Mouse (Mus musculus) forebrain, embryonic 16.5 days (tissue): ENCODE data around the gene Cib1. TPM values are rescaled to one million over a fixed set of nuclear protein-coding genes. Genes with fewer than 3 reads are reported as not detected.

Source experiments
- ATAC-seq: fragments of 200-750 bp; cut with Nextera tagmentation; 2 replicates; pipeline ENCODE4 v1.8.0; 2017; ENCODE audit warnings: mild to moderate bottlenecking, moderate library complexity
- H3K27ac ChIP-seq: fragments of 300-500 bp; sonication (generic); 2 replicates; pipeline ENCODE4 v1.5.1; 2014; ENCODE audit warnings: low read length, control low read depth
- H3K27me3 ChIP-seq: fragments of 300-500 bp; sonication (generic); replicated peaks from 2 replicates; pipeline ENCODE4 v1.6.1; 2014; ENCODE audit warnings: low read length; ENCODE audit not compliant: control insufficient read depth, insufficient read depth
- H3K36me3 ChIP-seq: fragments of 300-500 bp; sonication (generic); 2 replicates; pipeline ENCODE4 v1.6.1; 2014; ENCODE audit not compliant: control insufficient read depth, insufficient read depth
- H3K4me1 ChIP-seq: fragments of 300-500 bp; sonication (generic); replicated peaks from 2 replicates; pipeline ENCODE4 v1.6.1; 2014; ENCODE audit warnings: low read length; ENCODE audit not compliant: control insufficient read depth, insufficient read depth
- H3K4me2 ChIP-seq: fragments of 300-500 bp; sonication (generic); 2 replicates; pipeline ENCODE4 v1.6.1; 2014; ENCODE audit warnings: mild to moderate bottlenecking, low read length, control low read depth
- H3K4me3 ChIP-seq: fragments of 300-500 bp; sonication (generic); replicated peaks from 2 replicates; pipeline ENCODE4 v1.5.1; 2014; ENCODE audit warnings: mild to moderate bottlenecking, low read length, control low read depth
- H3K9ac ChIP-seq: fragments of 300-500 bp; sonication (generic); replicated peaks from 2 replicates; pipeline ENCODE4 v1.6.1; 2014; ENCODE audit warnings: low read depth, low read length, control low read depth
- H3K9me3 ChIP-seq: fragments of 300-500 bp; sonication (generic); 2 replicates; pipeline ENCODE4 v1.6.1; 2016; ENCODE audit warnings: low read length; ENCODE audit not compliant: control insufficient read depth
- WGBS: fragments of 180-500 bp; shearing (Covaris S2); extraction: QIAGEN DNeasy Blood & Tissue Kit; methylation state at CpG from one replicate; pipeline ENCODE4 v1.1.7; 2014; 5-methylcytosine and 5-hydroxymethylcytosine counted together
- polyA plus RNA-seq: library from polyadenylated mRNA; unstranded; fragments of >200 nt; fragmentation: Nextera tagmentation; extraction: Ambion mirVana; gene quantifications from 2 replicates; pipeline ENCODE4 v1.2.1, GENCODE M21; 2015

Cib1 gene
- polyA plus RNA-seq, 1 experiment from 2014 or later, result 26.5 TPM

DNA sequence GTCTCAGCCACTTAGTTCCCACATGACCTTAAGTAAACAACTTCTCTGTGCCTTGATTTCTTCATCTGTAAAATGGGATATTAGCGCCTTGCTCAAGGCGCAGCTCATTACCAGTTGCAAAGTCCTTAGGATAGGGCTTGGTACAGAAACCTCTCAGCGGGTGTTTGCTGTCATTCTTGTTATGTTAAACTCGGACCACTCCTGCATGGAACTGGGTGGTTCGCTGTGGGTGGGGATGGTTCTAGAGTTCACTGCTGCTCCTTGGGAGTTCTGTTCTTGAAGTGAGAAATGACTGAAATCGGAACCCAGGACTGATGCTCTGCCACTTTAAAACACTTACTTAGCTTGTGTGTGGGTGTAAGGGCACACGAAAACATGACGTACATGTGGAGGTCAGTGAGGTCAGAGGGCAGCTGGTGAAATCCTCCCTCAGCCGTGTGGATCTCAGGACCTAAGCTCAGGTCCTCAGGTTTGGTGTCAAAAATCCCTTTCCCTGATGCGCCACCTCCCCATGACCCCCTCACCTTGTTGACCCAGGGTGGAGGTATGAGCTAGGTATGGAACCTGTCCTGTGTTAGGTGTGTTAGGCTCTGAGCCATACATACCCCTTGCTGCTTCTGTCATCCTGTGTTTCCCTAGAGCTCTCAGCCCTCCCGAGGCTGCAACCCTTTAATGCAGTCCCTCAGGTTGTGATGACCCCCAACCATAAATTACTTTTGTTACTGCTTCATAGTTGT is 32.6 kb downstream of the Cib1 start:
- Histone ChIP-seq H3K27ac (no peak overlapping the region), H3K4me1 (peaks cover 63% of the 10 kb centered on the region), H3K27me3 (no peaks in the 10 kb centered on the region), H3K9me3 (no peaks in the 10 kb centered on the region), H3K9ac (no peak overlapping the region), H3K4me2 (peak overlapping the region; percentile 85), H3K36me3 (no peaks in the 10 kb centered on the region), H3K4me3 (peak overlapping the region; percentile 65; the same call in 1 of the 2 replicates)
- whole genome bisulfite sequencing, result 80% methylated on average over 11 of the region's 11 CpGs
- ATAC-seq, result no peak

- no peaks in the 10 kb centered on the region for H3K27me3 ChIP-seq
- no peaks in the 10 kb centered on the region for H3K36me3 ChIP-seq
- WGBS, result 32% methylated on average over 6 of the region's 6 CpGs
- no peaks in the 10 kb centered on the region for H3K9me3 ChIP-seq
- H3K27ac ChIP-seq, result peak overlapping the region; percentile 93
- H3K9ac ChIP-seq, result peak overlapping the region; percentile 79
- no peak for ATAC-seq
- H3K4me2 ChIP-seq, result peak overlapping the region; percentile 85
- H3K4me3 ChIP-seq, result peak overlapping the region; percentile 65
- peaks cover 65% of the 10 kb centered on the region for H3K4me1 ChIP-seq
Observed at GRCm38 (mm10) chr7:80199286-80199685, 33.3 kb downstream of the Cib1 start.

- Histone ChIP-seq H3K36me3 (no peaks in the 10 kb centered on the region), H3K9ac (peak overlapping the region; percentile 79), H3K4me3 (peak overlapping the region; percentile 65), H3K27me3 (no peaks in the 10 kb centered on the region), H3K9me3 (no peaks in the 10 kb centered on the region), H3K27ac (peak overlapping the region; percentile 93), H3K4me1 (peaks cover 68% of the 10 kb centered on the region), H3K4me2 (peak overlapping the region; percentile 85)
- no peak; the same call in 1 of the 2 replicates for ATAC-seq
- under 1% methylated on average over 11 of the region's 11 CpGs for WGBS
Observed at GRCm38 (mm10) chr7:80198863-80199262, 33.8 kb downstream of the Cib1 start.

- ATAC-seq, result peak; percentile 85
- no peaks in the 10 kb centered on the region for H3K27me3 ChIP-seq
- peak overlapping the region; percentile 79 for H3K9ac ChIP-seq
- H3K36me3 ChIP-seq, result no peaks in the 10 kb centered on the region
- under 1% methylated on average over 63 of the region's 74 CpGs for WGBS
- H3K4me1 ChIP-seq, result peaks cover 66% of the 10 kb centered on the region
- peak overlapping the region; percentile 65 for H3K4me3 ChIP-seq
- peak overlapping the region; percentile 85 for H3K4me2 ChIP-seq
- H3K9me3 ChIP-seq, result no peaks in the 10 kb centered on the region
- H3K27ac ChIP-seq, result peak overlapping the region; percentile 93
Observed at GRCm38 (mm10) chr7:80197941-80198778, 34.5 kb downstream of the Cib1 start.

DNA sequence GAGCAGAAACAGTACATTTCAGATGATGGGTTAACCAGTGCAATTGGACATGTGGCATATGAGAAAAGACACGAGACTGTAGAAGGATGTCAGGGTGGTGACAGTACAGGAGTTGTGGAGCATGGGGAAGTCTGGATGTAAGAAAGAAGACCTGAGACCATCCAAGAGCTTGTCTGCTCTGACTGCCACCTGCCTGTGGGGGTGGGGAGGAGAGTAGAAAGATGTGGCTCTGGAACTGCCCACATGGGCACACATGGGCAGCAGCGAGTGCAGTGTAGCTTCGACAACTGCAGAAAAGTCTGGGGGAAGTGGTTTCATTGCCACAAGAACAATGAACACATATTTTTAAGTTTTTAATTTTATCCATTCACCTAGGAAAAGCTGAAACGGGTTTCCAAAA is 35.2 kb downstream of the Cib1 start:
- Histone ChIP-seq H3K27me3 (no peaks in the 10 kb centered on the region), H3K4me1 (peaks cover 65% of the 10 kb centered on the region), H3K36me3 (no peaks in the 10 kb centered on the region), H3K4me2 (peak overlapping the region; percentile 85), H3K9ac (peak overlapping the region; percentile 79), H3K27ac (peak overlapping the region; percentile 93), H3K4me3 (peak overlapping the region; percentile 65), H3K9me3 (no peaks in the 10 kb centered on the region)
- no peak for ATAC-seq
- WGBS, result 10% methylated on average over 4 of the region's 4 CpGs

GRCm38 (mm10) chr7:80195576-80196263 is 36.9 kb downstream of the Cib1 start:
- Histone ChIP-seq H3K4me1 (peaks cover 62% of the 10 kb centered on the region), H3K9ac (no peak overlapping the region), H3K36me3 (no peaks in the 10 kb centered on the region), H3K27me3 (no peaks in the 10 kb centered on the region), H3K4me2 (no peak overlapping the region), H3K27ac (no peak overlapping the region), H3K9me3 (no peaks in the 10 kb centered on the region), H3K4me3 (no peak overlapping the region)
- WGBS, result 80% methylated on average over 10 of the region's 11 CpGs
- no peak for ATAC-seq

DNA sequence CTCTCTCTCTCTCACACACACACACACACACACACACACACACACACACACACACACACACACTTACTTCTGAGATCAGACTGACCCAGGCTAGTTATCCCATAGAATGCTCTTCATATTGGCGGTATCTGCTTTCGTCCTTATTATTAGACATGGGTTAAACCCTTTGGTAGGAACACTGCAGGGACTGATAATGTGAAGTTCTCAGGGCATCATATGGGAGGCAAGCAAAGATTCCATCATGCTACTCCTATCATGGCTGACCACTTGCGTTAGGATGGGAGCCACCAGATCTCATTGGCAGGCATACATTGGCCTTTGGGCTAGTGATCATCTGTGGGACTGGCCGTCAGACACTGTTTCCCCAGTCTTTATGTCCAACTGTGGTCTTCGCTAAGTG is 37.5 kb downstream of the Cib1 start:
- Histone ChIP-seq H3K4me2 (no peak overlapping the region), H3K4me1 (peaks cover 56% of the 10 kb centered on the region), H3K9me3 (no peaks in the 10 kb centered on the region), H3K36me3 (no peaks in the 10 kb centered on the region), H3K4me3 (no peak overlapping the region), H3K27ac (no peak overlapping the region), H3K27me3 (no peaks in the 10 kb centered on the region), H3K9ac (no peak overlapping the region)
- no peak for ATAC-seq
- WGBS, result 91% methylated on average over 5 of the region's 5 CpGs

DNA sequence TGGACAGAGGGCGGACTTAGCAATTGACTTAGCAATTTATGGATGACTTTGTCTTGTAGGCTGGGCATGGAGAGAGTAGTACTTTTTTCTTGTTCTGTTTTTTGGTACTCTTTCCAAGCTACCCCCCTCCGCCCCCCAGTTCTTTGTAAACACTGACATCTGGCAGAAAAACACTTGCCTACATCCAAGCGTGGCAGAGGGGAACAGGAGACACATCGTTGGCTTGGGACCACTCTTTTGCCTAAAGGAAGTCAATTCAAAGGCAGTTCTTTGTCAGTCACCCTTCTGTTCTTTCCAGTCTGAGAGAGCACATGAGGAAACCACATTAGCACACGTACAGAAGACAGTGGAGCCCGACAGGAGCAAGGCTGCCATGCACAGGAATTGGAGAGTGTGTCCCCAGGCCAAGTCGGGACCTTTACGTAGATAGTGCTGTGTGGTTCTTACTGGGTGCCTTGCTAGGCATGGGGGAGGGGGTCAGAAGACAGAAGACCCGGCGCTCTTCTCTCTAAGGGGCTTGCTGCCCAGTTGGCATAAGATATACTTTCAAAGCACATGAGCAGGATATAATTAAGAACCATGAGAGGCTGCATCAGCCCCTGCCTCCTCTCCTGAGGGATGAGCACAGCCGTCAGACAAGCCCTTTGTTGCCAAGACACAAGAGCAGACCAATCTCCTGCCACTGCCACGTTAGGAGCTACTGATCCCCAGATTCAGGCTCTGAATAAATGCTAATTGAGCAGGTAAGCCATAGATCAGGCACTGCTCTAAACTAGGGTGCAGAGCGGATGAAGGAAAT is 38.5 kb downstream of the Cib1 start:
- no peak overlapping the region for H3K4me2 ChIP-seq
- peaks cover 50% of the 10 kb centered on the region for H3K4me1 ChIP-seq
- H3K9ac ChIP-seq, result 0 out of 2 replicates have a peak overlapping the region, but pooled peaks have one; percentile 33
- 40% methylated on average over 13 of the region's 13 CpGs for whole genome bisulfite sequencing
- no peaks in the 10 kb centered on the region for H3K9me3 ChIP-seq
- H3K4me3 ChIP-seq, result no peak overlapping the region
- no peaks in the 10 kb centered on the region for H3K27me3 ChIP-seq
- ATAC-seq, result no peak
- no peaks in the 10 kb centered on the region for H3K36me3 ChIP-seq
- peak overlapping the region; percentile 63 for H3K27ac ChIP-seq
